Mouse (Mus musculus): ENCODE data around the gene Vasp. TPM values are rescaled to one million over a fixed set of nuclear protein-coding genes. Genes with fewer than 3 reads are reported as not detected.

The Vasp gene
- polyA plus RNA-seq, 1 experiment = 828 TPM

DNA sequence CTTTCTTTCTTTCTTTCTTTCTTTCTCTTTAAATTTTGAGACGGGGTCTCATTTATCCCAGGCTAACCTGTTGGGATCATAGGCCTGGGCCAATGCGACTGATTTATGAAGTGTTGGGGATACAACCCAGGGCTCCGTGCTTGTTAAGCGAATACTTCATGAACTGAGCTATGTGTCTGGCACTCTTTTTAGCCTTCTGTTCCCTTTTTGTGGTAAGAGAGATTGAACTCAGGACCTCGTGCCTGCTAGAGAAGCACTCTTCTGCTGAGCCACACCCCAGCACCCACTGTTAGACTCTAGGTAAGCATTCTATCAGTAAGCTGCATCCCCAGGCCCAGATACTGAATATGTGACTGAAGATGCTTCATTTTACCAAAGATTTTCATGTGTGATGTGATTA lies 54.1 kb downstream of the Vasp start:
- TF ChIP-seq GATA1 (IDR thresholded peaks at IDR 0.05; ENCODE audit: borderline replicate concordance, low read length) (no peak), FLI1 (IDR thresholded peaks at IDR 0.05; ENCODE audit: low read length) (no peak)
- no peaks in the 10 kb centered on the region for H3K9me3 ChIP-seq
- peaks cover 29% of the 10 kb centered on the region for H3K27me3 ChIP-seq (replicated peaks)

DNA sequence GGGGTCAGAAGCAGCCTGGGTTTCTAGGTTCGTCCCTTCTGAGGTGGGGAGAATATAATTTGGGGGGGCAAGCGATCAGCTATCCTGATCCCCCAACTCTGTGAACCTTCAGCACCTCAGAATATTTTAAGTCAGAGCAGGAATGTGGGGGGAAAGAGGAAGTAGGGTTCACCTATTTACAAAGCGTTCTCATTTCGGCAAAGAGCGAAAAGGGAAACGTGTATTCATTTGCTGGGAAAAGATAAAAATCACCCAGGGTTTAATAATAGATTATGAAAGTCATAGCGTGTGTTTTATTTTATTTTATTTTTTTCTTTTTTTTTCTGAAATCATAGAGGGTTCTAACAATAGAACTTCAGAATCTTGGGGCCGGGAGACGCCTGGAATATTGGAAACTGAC lies 56.7 kb downstream of the Vasp start:
- Histone ChIP-seq H3K4me3 (replicated peaks) (no peak overlapping the region), H3K27me3 (replicated peaks) (peaks cover 43% of the 10 kb centered on the region), H3K9me3 (peaks cover 3% of the 10 kb centered on the region), H3K4me1 (peaks cover 67% of the 10 kb centered on the region), H3K36me3 (replicated peaks; ENCODE audit: low read length) (peaks cover 2% of the 10 kb centered on the region)
- TF ChIP-seq GATA1 (IDR thresholded peaks at IDR 0.05; ENCODE audit: borderline replicate concordance, low read length) (no peak), FLI1 (IDR thresholded peaks at IDR 0.05; ENCODE audit: low read length) (no peak)

More for the DNA sequence above, 54.1 kb downstream of the Vasp start:
- no peak overlapping the region for H3K4me3 ChIP-seq (replicated peaks)
- H3K36me3 ChIP-seq (replicated peaks; ENCODE audit: low read length) = peaks cover 5% of the 10 kb centered on the region
- H3K4me1 ChIP-seq = peaks cover 54% of the 10 kb centered on the region

DNA sequence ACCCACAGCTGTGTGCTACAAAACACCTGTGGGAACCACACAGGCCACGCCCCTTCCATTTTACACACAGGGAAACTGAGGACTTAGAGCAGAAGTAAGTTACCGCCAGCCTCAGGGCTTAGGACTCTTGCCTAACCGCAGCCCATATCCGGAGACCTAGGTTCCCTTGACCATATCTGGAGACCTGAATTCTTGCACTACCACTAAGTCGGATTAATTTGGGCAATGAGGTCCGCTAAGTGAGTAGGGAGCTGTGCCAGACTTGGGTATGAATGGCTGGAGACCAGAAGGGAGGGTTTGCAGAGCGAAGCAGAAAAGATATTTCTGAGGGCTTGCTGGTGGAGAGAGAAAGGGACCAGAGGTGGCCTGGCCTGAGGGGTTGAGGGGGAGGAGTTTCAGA lies 57.2 kb downstream of the Vasp start:
- Histone ChIP-seq H3K9me3 (peaks cover 7% of the 10 kb centered on the region), H3K4me3 (replicated peaks) (no peak overlapping the region), H3K27me3 (replicated peaks) (peaks cover 43% of the 10 kb centered on the region), H3K4me1 (peaks cover 72% of the 10 kb centered on the region), H3K36me3 (replicated peaks; ENCODE audit: low read length) (peaks cover 3% of the 10 kb centered on the region)
- no peak for TF ChIP-seq FLI1 (IDR thresholded peaks at IDR 0.05; ENCODE audit: low read length)
- TF ChIP-seq GATA1 (IDR thresholded peaks at IDR 0.05; ENCODE audit: borderline replicate concordance, low read length) = no peak

DNA sequence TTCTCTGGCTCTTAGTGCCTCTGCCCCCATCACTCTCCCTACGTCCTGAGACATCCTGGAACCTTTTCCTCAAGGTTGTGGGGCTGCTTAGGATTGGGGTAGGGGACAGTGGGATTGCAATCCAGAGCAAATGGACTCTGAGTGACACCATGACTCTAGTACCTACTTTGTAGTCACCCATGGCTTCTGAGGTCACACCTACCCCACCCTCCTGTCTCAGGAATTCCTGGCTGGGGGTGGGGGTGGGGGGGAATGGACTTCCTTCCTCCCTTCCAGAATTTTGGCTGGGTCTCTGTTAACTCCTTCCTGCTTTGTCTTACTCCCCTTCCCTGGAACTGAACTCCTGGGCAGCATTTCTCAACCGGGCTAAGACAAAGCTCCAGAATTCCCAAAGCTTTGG lies 58.2 kb downstream of the Vasp start:
- no peak for TF ChIP-seq FLI1 (IDR thresholded peaks at IDR 0.05; ENCODE audit: low read length)
- no peak for TF ChIP-seq GATA1 (IDR thresholded peaks at IDR 0.05; ENCODE audit: borderline replicate concordance, low read length)
- H3K4me1 ChIP-seq = peaks cover 71% of the 10 kb centered on the region
- peaks cover 7% of the 10 kb centered on the region for H3K9me3 ChIP-seq
- H3K27me3 ChIP-seq (replicated peaks) = peaks cover 43% of the 10 kb centered on the region
- H3K4me3 ChIP-seq (replicated peaks) = no peak overlapping the region
- peaks cover 5% of the 10 kb centered on the region for H3K36me3 ChIP-seq (replicated peaks; ENCODE audit: low read length)

DNA sequence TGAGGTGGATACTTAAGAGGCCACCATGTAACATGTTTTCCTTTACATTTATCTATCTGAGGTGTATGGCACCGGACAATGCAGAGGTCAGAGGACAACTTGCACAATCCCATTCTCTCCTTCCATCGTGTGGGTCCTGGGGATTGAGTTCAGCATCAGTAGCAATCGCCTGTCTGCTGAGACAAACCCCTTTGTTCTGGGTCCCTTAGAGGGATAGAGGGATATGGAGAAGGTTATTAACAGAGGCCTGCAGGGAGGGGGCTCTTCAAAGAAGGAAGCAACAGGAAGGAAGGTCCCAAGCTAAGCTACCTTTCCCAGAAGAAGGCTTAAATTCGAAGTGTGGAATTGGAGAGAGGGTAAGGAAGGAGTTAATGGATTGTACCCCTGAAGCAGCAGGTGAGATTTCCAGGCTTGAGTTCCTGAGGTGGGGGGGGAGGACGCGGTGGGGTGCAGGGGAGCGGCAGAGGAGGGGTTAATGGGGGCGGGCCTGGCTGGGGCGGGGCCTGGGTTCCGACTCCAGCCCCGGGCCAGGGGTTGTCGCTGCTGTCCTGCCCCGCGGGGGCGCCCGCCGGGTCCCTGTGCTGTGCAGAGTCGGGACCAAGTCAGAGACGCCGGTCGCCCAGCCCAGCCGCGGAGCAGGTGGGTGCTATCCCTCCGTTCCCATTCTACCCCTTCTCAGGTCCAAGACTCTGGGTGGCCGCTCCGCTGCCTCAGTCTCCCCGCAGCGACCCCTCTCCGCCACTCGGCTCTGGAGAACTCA lies 59.4 kb downstream of the Vasp start, which contains the start of gene Gpr4:
Gene Gpr4, plus strand, starts transcription at position 543 of the 760 bp plus-strand sequence.
- H3K27me3 ChIP-seq (replicated peaks) = peaks cover 43% of the 10 kb centered on the region
- peaks cover 14% of the 10 kb centered on the region for H3K36me3 ChIP-seq (replicated peaks; ENCODE audit: low read length)
- TF ChIP-seq FLI1 (IDR thresholded peaks at IDR 0.05; ENCODE audit: low read length) = no peak
- no peak for TF ChIP-seq GATA1 (IDR thresholded peaks at IDR 0.05; ENCODE audit: borderline replicate concordance, low read length)
- peaks cover 7% of the 10 kb centered on the region for H3K9me3 ChIP-seq
- H3K4me3 ChIP-seq (replicated peaks) = peak within 1 kb of the TSS; percentile 50
- H3K4me1 ChIP-seq = peaks cover 61% of the 10 kb centered on the region

DNA sequence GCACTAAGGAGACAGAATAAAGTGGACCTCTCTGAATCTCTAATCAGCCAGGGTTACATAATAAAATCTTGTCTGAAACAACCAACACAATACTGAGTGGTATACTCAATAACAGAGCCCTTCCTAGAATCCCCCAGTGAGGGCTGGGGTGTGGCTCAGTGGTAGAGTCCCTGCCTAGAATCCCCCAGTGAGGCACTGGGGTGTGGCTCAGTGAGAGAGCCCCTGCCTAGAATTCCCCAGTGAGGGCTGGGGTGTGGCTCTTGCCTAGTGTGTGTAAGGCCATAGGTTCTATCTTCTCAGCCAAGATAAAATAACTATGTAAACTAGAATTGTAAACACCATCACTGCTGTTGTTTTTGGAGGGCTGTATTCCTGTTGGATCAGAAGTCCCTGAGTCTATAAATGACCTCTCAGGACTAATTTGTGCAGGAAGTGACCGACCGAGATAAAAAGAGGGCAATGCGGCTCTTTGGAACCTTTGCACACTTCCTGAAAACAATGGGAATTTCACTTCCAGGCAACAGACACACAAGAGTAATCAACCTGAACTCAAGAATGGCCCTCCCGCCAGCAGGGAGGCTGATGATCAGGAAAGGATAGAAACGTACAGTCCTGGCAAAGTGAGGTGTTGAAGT lies 60.5 kb downstream of the Vasp start:
- Histone ChIP-seq H3K4me3 (replicated peaks) (no peak overlapping the region), H3K9me3 (peaks cover 7% of the 10 kb centered on the region), H3K27me3 (replicated peaks) (peaks cover 39% of the 10 kb centered on the region), H3K36me3 (replicated peaks; ENCODE audit: low read length) (peaks cover 22% of the 10 kb centered on the region), H3K4me1 (peaks cover 55% of the 10 kb centered on the region)
- no peak for TF ChIP-seq GATA1 (IDR thresholded peaks at IDR 0.05; ENCODE audit: borderline replicate concordance, low read length)
- no peak for TF ChIP-seq FLI1 (IDR thresholded peaks at IDR 0.05; ENCODE audit: low read length)

DNA sequence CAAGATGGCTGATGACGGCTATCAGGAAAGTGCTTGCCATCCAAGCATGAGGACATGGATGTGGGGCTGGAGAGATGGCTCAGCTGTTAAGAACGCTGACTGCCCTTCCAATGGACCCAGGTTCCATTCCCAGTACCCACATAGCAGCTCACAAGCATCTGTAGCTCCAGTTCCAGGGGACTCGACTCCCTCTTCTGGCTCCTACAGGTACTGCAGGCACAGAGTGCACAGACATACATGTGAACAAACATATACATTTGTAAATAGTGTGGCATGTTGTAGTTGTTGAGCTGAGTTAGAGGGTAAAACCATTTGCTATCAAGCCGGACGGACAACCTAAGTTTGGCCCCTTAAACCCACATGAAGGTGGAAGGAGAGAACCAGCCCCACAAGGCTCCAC lies 61.6 kb downstream of the Vasp start:
- Histone ChIP-seq H3K9me3 (peaks cover 7% of the 10 kb centered on the region), H3K36me3 (replicated peaks; ENCODE audit: low read length) (peaks cover 33% of the 10 kb centered on the region), H3K4me3 (replicated peaks) (no peak overlapping the region), H3K4me1 (peaks cover 49% of the 10 kb centered on the region), H3K27me3 (replicated peaks) (peaks cover 37% of the 10 kb centered on the region)
- TF ChIP-seq GATA1 (IDR thresholded peaks at IDR 0.05; ENCODE audit: borderline replicate concordance, low read length) (no peak), FLI1 (IDR thresholded peaks at IDR 0.05; ENCODE audit: low read length) (no peak)

DNA sequence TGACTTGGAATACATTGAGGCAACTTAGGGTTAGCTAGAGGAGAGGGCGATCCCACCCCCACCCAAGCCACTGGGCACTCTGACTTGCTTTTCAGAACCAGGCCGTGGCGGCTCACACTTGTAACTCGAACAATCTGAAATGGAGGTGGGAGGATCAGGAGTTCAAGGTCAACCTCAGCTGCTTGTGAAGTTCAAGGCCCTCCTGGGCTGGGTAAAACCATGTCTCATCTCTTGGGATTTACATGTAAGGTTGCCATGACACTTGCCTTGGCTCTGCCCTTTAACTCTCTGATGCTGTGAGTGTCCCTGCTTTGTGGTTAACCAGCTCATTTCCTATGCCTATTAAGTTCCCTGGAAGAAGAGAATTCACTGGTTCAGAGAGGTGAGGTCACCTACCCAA lies 62.1 kb downstream of the Vasp start:
- peaks cover 34% of the 10 kb centered on the region for H3K27me3 ChIP-seq (replicated peaks)
- peaks cover 38% of the 10 kb centered on the region for H3K36me3 ChIP-seq (replicated peaks; ENCODE audit: low read length)
- peaks cover 45% of the 10 kb centered on the region for H3K4me1 ChIP-seq
- no peak overlapping the region for H3K4me3 ChIP-seq (replicated peaks)
- no peak for TF ChIP-seq FLI1 (IDR thresholded peaks at IDR 0.05; ENCODE audit: low read length)
- TF ChIP-seq GATA1 (IDR thresholded peaks at IDR 0.05; ENCODE audit: borderline replicate concordance, low read length) = no peak
- peaks cover 7% of the 10 kb centered on the region for H3K9me3 ChIP-seq

DNA sequence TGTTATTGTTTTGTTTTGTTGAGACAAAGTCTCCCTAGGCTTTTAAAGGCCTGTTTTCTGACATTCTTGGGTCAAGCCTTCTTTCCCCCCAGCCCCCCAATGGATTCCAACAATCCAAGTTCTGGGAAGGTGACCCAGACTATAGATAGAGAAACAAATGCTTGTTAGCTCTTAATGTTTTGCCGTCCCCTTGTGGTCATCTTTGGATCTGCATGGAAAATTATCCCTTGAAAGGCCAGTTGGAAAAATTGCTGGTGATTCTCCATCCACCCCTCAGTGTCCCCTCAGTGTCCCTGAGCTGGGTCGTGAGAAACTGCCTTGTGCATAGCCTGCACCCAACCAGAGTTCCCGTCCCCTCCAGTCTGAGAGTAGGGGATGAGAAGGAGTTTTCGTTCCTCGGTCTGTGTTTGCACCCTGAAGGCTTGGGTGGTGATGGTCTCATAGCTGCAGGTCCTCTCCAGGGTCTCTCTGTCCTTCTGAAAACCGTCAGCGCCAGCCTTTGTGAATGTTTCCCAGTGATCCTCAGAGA lies 62.6 kb downstream of the Vasp start:
- Histone ChIP-seq H3K4me1 (peaks cover 40% of the 10 kb centered on the region), H3K4me3 (replicated peaks) (no peak overlapping the region), H3K27me3 (replicated peaks) (peaks cover 29% of the 10 kb centered on the region), H3K9me3 (peaks cover 7% of the 10 kb centered on the region), H3K36me3 (replicated peaks; ENCODE audit: low read length) (peaks cover 43% of the 10 kb centered on the region)
- TF ChIP-seq GATA1 (IDR thresholded peaks at IDR 0.05; ENCODE audit: borderline replicate concordance, low read length) (no peak), FLI1 (IDR thresholded peaks at IDR 0.05; ENCODE audit: low read length) (no peak)

All from megakaryocyte, embryonic 14.5 days (primary cell).